Mouse (Mus musculus) midbrain, embryonic 16.5 days (tissue): ENCODE measurements at regions not wholly inside any gene's neighbourhood (a gene's known extent, or its start where the extent isn't known, plus 50 kb on each side); places are given as distances from the start of the nearest gene placed in this dataset.

ENCODE experiments used
- ATAC-seq: fragments of 200-750 bp; cut with Nextera tagmentation; 2 replicates; pipeline ENCODE4 v1.8.0; 2017; ENCODE audit warnings: moderate TSS enrichment
- H3K27ac ChIP-seq: fragments of 300-500 bp; sonication (generic); 2 replicates; pipeline ENCODE4 v1.5.1; 2014; ENCODE audit warnings: mild to moderate bottlenecking, low read length, mixed read lengths
- H3K27me3 ChIP-seq: fragments of 300-500 bp; sonication (generic); 2 replicates; pipeline ENCODE4 v1.6.1; 2014; ENCODE audit warnings: low read depth, low read length, mixed read lengths; ENCODE audit not compliant: control insufficient read depth, insufficient read depth
- H3K36me3 ChIP-seq: fragments of 300-500 bp; sonication (generic); 2 replicates; pipeline ENCODE4 v1.6.1; 2014; ENCODE audit warnings: mild to moderate bottlenecking, low read length, moderate library complexity, mixed read lengths; ENCODE audit not compliant: control insufficient read depth, insufficient read depth
- H3K4me1 ChIP-seq: fragments of 300-500 bp; sonication (generic); 2 replicates; pipeline ENCODE4 v1.6.1; 2014; ENCODE audit warnings: mild to moderate bottlenecking, low read length, mixed read lengths; ENCODE audit not compliant: control insufficient read depth, insufficient read depth
- H3K4me2 ChIP-seq: fragments of 300-500 bp; sonication (generic); 2 replicates; pipeline ENCODE4 v1.6.1; 2014; ENCODE audit warnings: mild to moderate bottlenecking, low read length, mixed read lengths
- H3K4me3 ChIP-seq: fragments of 300-500 bp; sonication (generic); 2 replicates; pipeline ENCODE4 v1.5.1; 2014; ENCODE audit warnings: low read depth, mild to moderate bottlenecking, low read length, moderate library complexity, mixed read lengths
- H3K9ac ChIP-seq: fragments of 300-500 bp; sonication (generic); 2 replicates; pipeline ENCODE4 v1.6.1; 2014; ENCODE audit warnings: low read depth, low read length, mixed read lengths
- H3K9me3 ChIP-seq: fragments of 300-500 bp; sonication (generic); replicated peaks from 2 replicates; pipeline ENCODE4 v1.6.1; 2014; ENCODE audit warnings: mild to moderate bottlenecking, low read length, mixed read lengths; ENCODE audit not compliant: control insufficient read depth, poor library complexity, severe bottlenecking
- WGBS: fragments of 180-500 bp; shearing (Covaris S2); extraction: QIAGEN DNeasy Blood & Tissue Kit; methylation state at CpG from one replicate; pipeline ENCODE4 v1.1.7; 2014; 5-methylcytosine and 5-hydroxymethylcytosine counted together

GRCm38 (mm10) chr14:108034162-108034561 is 879.8 kb downstream of the Slitrk1 start:
- no peak overlapping the region for H3K9ac ChIP-seq
- no peaks in the 10 kb centered on the region for H3K27me3 ChIP-seq
- no peaks in the 10 kb centered on the region for H3K4me1 ChIP-seq
- no peak overlapping the region for H3K4me2 ChIP-seq
- no peak overlapping the region for H3K27ac ChIP-seq
- H3K36me3 ChIP-seq = no peaks in the 10 kb centered on the region
- H3K4me3 ChIP-seq = no peak overlapping the region
- H3K9me3 ChIP-seq = no peaks in the 10 kb centered on the region
- 82% methylated on average over 1 of the region's 1 CpGs for WGBS
- no peak for ATAC-seq

GRCm38 (mm10) chr14:108022551-108022950 is 891.4 kb downstream of the Slitrk1 start:
- no peaks in the 10 kb centered on the region for H3K4me1 ChIP-seq
- no peaks in the 10 kb centered on the region for H3K9me3 ChIP-seq
- H3K9ac ChIP-seq = no peak overlapping the region
- no peak overlapping the region for H3K4me3 ChIP-seq
- WGBS = 82% methylated on average over 3 of the region's 3 CpGs
- no peak for ATAC-seq
- H3K27me3 ChIP-seq = no peaks in the 10 kb centered on the region
- no peak overlapping the region for H3K4me2 ChIP-seq
- H3K27ac ChIP-seq = no peak overlapping the region
- no peaks in the 10 kb centered on the region for H3K36me3 ChIP-seq

- Histone ChIP-seq H3K27ac (no peak overlapping the region), H3K9me3 (no peaks in the 10 kb centered on the region), H3K36me3 (no peaks in the 10 kb centered on the region), H3K4me2 (no peak overlapping the region), H3K4me3 (no peak overlapping the region), H3K27me3 (no peaks in the 10 kb centered on the region), H3K9ac (no peak overlapping the region), H3K4me1 (no peaks in the 10 kb centered on the region)
- no peak for ATAC-seq
- 50% methylated on average over 1 of the region's 1 CpGs for WGBS
Observed at GRCm38 (mm10) chr14:108022066-108022465, 891.9 kb downstream of the Slitrk1 start.

- H3K36me3 ChIP-seq = no peaks in the 10 kb centered on the region
- H3K4me2 ChIP-seq = no peak overlapping the region
- H3K9ac ChIP-seq = no peak overlapping the region
- ATAC-seq = no peak
- H3K27me3 ChIP-seq = no peaks in the 10 kb centered on the region
- no peaks in the 10 kb centered on the region for H3K4me1 ChIP-seq
- H3K27ac ChIP-seq = no peak overlapping the region
- no peak overlapping the region for H3K4me3 ChIP-seq
- WGBS = 91% methylated on average over 7 of the region's 7 CpGs
- no peaks in the 10 kb centered on the region for H3K9me3 ChIP-seq
Observed at GRCm38 (mm10) chr14:108021331-108021730, 892.6 kb downstream of the Slitrk1 start.

DNA sequence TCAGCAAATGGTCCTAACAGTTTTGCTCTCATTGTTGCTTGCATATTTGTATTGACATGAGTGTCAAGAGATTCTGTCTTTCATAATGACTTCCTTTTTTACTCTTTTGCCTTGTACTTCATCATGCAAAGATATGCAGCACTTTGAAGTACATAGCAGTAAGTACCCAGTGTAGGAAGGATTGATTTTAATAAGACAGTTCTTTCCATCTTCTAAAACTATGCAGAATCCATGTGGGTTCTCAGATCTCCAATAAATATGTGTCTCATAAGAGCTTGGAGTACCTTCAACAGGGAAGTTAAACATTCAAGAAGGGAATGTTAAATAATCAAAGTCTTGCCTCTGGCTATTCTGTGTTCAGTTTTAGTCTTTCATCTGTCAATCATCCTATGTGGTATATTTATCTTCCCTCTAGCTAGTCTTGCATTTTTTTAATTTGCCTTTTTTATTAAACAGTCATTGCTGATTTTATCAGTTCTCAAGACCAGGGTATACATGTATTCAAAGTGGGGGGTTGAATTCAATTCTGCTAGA is 926.1 kb downstream of the Slitrk1 start:
- H3K27me3 ChIP-seq = no peaks in the 10 kb centered on the region
- H3K36me3 ChIP-seq = no peaks in the 10 kb centered on the region
- no peak overlapping the region for H3K4me2 ChIP-seq
- no peaks in the 10 kb centered on the region for H3K9me3 ChIP-seq
- no peak overlapping the region for H3K9ac ChIP-seq
- H3K27ac ChIP-seq = no peak overlapping the region
- H3K4me1 ChIP-seq = no peaks in the 10 kb centered on the region
- no peak overlapping the region for H3K4me3 ChIP-seq
- ATAC-seq = peak; percentile 62

GRCm38 (mm10) chr14:107978141-107978540 is 935.8 kb downstream of the Slitrk1 start:
- no peak overlapping the region for H3K4me3 ChIP-seq
- no peak overlapping the region for H3K9ac ChIP-seq
- no peaks in the 10 kb centered on the region for H3K27me3 ChIP-seq
- no peaks in the 10 kb centered on the region for H3K9me3 ChIP-seq
- H3K27ac ChIP-seq = no peak overlapping the region
- no peak overlapping the region for H3K4me2 ChIP-seq
- 89% methylated on average over 3 of the region's 3 CpGs for WGBS
- H3K4me1 ChIP-seq = no peaks in the 10 kb centered on the region
- ATAC-seq = no peak
- no peaks in the 10 kb centered on the region for H3K36me3 ChIP-seq

GRCm38 (mm10) chr14:107952076-107952475 is 961.9 kb downstream of the Slitrk1 start:
- Histone ChIP-seq H3K27me3 (no peaks in the 10 kb centered on the region), H3K9me3 (no peaks in the 10 kb centered on the region), H3K4me2 (no peak overlapping the region), H3K9ac (no peak overlapping the region), H3K27ac (no peak overlapping the region), H3K36me3 (no peaks in the 10 kb centered on the region), H3K4me3 (no peak overlapping the region), H3K4me1 (no peaks in the 10 kb centered on the region)
- no peak for ATAC-seq
- 86% methylated on average over 1 of the region's 1 CpGs for WGBS

DNA sequence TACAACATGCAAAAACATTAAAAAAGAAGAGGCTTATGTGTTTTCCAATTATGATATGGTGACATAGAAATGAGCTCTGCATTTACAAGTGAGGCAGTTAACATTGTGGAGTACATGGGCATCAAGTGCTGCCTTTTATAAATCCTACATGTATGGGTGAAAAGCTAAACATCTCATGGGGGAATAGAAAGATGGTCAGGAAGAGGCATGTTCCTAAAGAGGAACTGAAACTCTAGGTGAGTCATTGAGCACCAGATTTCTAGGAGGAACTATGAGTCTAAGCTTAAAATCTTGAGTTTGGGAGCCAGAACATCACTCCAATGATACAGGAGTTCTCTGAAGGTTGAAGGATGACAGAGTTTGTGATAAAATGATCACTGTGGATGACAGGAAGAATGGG is 1010.2 kb downstream of the Slitrk1 start:
- Histone ChIP-seq H3K4me3 (no peak overlapping the region), H3K9me3 (no peaks in the 10 kb centered on the region), H3K4me2 (no peak overlapping the region), H3K36me3 (no peaks in the 10 kb centered on the region), H3K27ac (no peak overlapping the region), H3K27me3 (no peaks in the 10 kb centered on the region), H3K9ac (no peak overlapping the region), H3K4me1 (no peaks in the 10 kb centered on the region)
- ATAC-seq = no peak

GRCm38 (mm10) chr14:107901823-107902222 is 1012.1 kb downstream of the Slitrk1 start:
- H3K9ac ChIP-seq = no peak overlapping the region
- no peak overlapping the region for H3K27ac ChIP-seq
- no peak overlapping the region for H3K4me2 ChIP-seq
- no peaks in the 10 kb centered on the region for H3K9me3 ChIP-seq
- ATAC-seq = no peak
- WGBS = 83% methylated on average over 1 of the region's 1 CpGs
- no peak overlapping the region for H3K4me3 ChIP-seq
- no peaks in the 10 kb centered on the region for H3K27me3 ChIP-seq
- H3K4me1 ChIP-seq = no peaks in the 10 kb centered on the region
- no peaks in the 10 kb centered on the region for H3K36me3 ChIP-seq

DNA sequence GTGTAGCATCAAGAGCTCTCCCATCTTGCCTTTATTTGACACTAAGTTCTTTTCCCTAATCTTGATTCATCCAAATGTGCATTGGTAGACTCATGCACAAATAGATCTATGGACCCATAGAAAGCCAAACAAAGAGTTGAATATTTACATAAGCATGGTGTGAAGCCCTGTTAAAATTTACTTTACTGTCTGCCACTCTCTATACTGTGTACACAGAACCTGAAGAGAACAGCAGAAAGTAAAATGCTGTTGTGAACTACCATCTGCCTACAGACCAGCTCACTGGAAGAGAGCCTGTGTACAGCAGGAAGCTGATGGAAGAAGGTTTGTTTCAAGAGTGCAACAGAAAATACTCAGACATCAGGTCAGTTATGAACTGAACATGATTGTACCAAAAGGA is 1053.1 kb downstream of the Slitrk1 start:
- no peak overlapping the region for H3K9ac ChIP-seq
- no peak overlapping the region for H3K4me3 ChIP-seq
- no peak for ATAC-seq
- no peaks in the 10 kb centered on the region for H3K4me1 ChIP-seq
- H3K27me3 ChIP-seq = no peaks in the 10 kb centered on the region
- H3K4me2 ChIP-seq = no peak overlapping the region
- no peaks in the 10 kb centered on the region for H3K9me3 ChIP-seq
- no peak overlapping the region for H3K27ac ChIP-seq
- H3K36me3 ChIP-seq = no peaks in the 10 kb centered on the region
